Mouse (Mus musculus) hindbrain, postnatal 0 days (tissue): ENCODE measurements around the gene Psma6. TPM values are rescaled to one million over a fixed set of nuclear protein-coding genes. Genes with fewer than 3 reads are reported as not detected.
"Not testable (repeated sequence)": the region's sequence is repeated elsewhere in the genome, so short reads cannot be mapped to it uniquely, and the experiment has no call there.

ENCODE experiments used
- ATAC-seq: fragments of 200-750 bp; cut with Nextera tagmentation; 2 replicates; pipeline ENCODE4 v1.8.0; 2017; ENCODE audit warnings: mild to moderate bottlenecking, moderate TSS enrichment, moderate library complexity
- DNase-seq: peaks from one replicate; pipeline ENCODE4 v3.0.0-alpha.2; 2015; ENCODE audit warnings: low spot score
- H3K27ac ChIP-seq: fragments of 300-500 bp; sonication (generic); 2 replicates; pipeline ENCODE4 v1.5.1; 2014; ENCODE audit warnings: mild to moderate bottlenecking
- H3K27me3 ChIP-seq: fragments of 300-500 bp; sonication (generic); 2 replicates; pipeline ENCODE4 v1.6.1; 2014; ENCODE audit warnings: low read length, mixed read lengths; ENCODE audit not compliant: insufficient read depth
- H3K36me3 ChIP-seq: fragments of 300-500 bp; sonication (generic); 2 replicates; pipeline ENCODE4 v1.6.1; 2014; ENCODE audit warnings: low read length, mixed read lengths; ENCODE audit not compliant: insufficient read depth
- H3K4me1 ChIP-seq: fragments of 300-500 bp; sonication (generic); 2 replicates; pipeline ENCODE4 v1.6.1; 2014; ENCODE audit warnings: antibody characterized with exemption, low read length, mixed read lengths; ENCODE audit not compliant: insufficient read depth
- H3K4me2 ChIP-seq: fragments of 300-500 bp; sonication (generic); 2 replicates; pipeline ENCODE4 v1.6.1; 2014; ENCODE audit warnings: low read depth, mild to moderate bottlenecking, low read length, moderate library complexity, mixed read lengths
- H3K4me3 ChIP-seq: fragments of 300-500 bp; sonication (generic); 2 replicates; pipeline ENCODE4 v1.5.1; 2014; ENCODE audit warnings: low read length
- H3K9ac ChIP-seq: fragments of 300-500 bp; sonication (generic); replicated peaks from 2 replicates; pipeline ENCODE4 v1.6.1; 2014; ENCODE audit warnings: mild to moderate bottlenecking, low read length, moderate library complexity, mixed read lengths
- H3K9me3 ChIP-seq: fragments of 300-500 bp; sonication (generic); 2 replicates; pipeline ENCODE4 v1.6.1; 2016; ENCODE audit warnings: low read length, mixed read lengths
- CTCF ChIP-seq: IDR thresholded peaks from 2 replicates; pipeline ENCODE4 v1.5.1; 2016; ENCODE audit warnings: antibody characterized with exemption, control low read depth, low read depth
- WGBS: fragments of 180-500 bp; shearing (Covaris S2); extraction: QIAGEN DNeasy Blood & Tissue Kit; methylation state at CpG from one replicate; pipeline ENCODE4 v1.1.7; 2014; 5-methylcytosine and 5-hydroxymethylcytosine counted together
- polyA plus RNA-seq: library from polyadenylated mRNA; unstranded; fragments of >200 nt; fragmentation: Nextera tagmentation; extraction: Ambion mirVana; gene quantifications from 2 replicates; pipeline ENCODE4 v1.2.1, GENCODE M21; 2015
- total RNA-seq: library from RNA; depleted of rRNA; stranded (reverse); fragments of >200 nt; gene quantifications from 2 replicates; pipeline ENCODE4 v1.2.3, GENCODE M21; 2014; rRNA removed

The Psma6 gene
- total RNA-seq (82.8 and 91.7 TPM in 2 replicates), polyA plus RNA-seq (444 and 446 TPM in 2 replicates)

DNA sequence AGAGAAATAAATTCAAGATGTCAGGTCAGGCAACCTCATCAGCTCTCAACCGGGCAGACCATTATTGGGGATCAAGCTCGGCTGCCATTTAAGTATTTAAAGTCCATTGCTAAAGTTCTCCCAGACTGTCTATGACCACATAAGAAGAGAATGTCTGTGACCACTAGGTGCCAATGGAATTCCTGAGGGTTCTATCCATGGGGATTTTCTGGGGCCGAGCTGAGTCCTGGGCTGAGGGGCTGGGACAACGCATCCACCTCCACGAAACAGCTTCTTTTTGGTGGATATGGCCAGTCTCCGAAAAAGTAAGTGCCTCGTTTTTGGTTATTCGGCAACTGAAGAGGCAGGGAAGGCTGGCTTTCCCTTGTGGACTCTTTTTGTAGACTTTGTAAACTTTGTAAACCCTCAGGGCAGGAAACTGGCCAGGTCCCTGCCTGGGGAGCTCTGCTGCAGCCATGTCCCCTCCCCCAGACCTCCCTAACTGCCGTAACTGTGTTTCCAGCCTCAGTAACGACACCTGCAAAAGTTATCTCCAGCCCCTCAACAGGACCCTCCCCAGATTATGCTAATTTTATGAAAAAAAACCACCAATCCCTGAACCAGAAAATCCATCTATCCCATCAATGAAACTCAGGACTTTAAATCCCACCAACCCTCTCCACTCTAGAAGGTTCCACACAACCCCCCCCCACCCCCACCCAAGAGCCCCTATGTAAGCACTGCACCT lies at the start of gene Psma6:
Psma6 (plus strand) TSS at position 200 of the 727 bp plus-strand sequence.
- ATAC-seq: no peak
- 85% methylated on average over 10 of the region's 10 CpGs for WGBS
- no peak within 1 kb of the TSS for H3K9ac ChIP-seq

DNA sequence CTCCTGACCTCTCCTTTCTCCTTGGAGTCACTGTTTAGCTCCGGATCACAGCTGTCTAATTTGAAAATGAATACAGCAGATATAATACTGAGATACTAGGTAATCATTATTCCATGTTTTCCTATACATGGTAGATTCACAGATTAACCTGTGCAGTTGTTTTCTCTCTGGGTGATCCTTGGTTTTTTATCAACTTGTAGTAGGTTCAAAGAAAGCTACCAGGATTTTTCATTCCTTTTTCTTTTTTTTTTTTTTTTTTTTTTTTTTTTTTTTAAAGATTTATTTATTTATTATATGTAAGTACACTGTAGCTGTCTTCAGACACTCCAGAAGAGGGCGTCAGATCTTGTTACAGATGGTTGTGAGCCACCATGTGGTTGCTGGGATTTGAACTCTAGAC lies 45.5 kb upstream of the Psma6 start:
- not testable (repeated sequence) for H3K9ac ChIP-seq, H3K4me2 ChIP-seq, H3K9me3 ChIP-seq, DNase-seq, H3K4me1 ChIP-seq, ATAC-seq, H3K27ac ChIP-seq, H3K4me3 ChIP-seq, H3K36me3 ChIP-seq, H3K27me3 ChIP-seq
- 85% methylated on average over 1 of the region's 2 CpGs for WGBS

More for the DNA sequence above, at the start of gene Psma6:
- Histone ChIP-seq H3K9me3 (no peaks in the 10 kb centered on the region), H3K4me2 (no peak within 1 kb of the TSS), H3K36me3 (no peaks in the 10 kb centered on the region), H3K4me1 (no peaks in the 10 kb centered on the region), H3K27me3 (no peaks in the 10 kb centered on the region), H3K27ac (no peak within 1 kb of the TSS), H3K4me3 (no peak within 1 kb of the TSS)
- DNase-seq: no peak
- no peak for TF ChIP-seq CTCF

GRCm38 (mm10) chr12:55343045-55343444 lies 41.0 kb upstream of the Psma6 start:
- not testable (repeated sequence) for H3K27ac ChIP-seq, DNase-seq, H3K4me1 ChIP-seq, H3K9me3 ChIP-seq, H3K9ac ChIP-seq, H3K4me2 ChIP-seq, ATAC-seq, H3K27me3 ChIP-seq, H3K4me3 ChIP-seq, H3K36me3 ChIP-seq
- WGBS: 71% methylated on average over 1 of the region's 1 CpGs

DNA sequence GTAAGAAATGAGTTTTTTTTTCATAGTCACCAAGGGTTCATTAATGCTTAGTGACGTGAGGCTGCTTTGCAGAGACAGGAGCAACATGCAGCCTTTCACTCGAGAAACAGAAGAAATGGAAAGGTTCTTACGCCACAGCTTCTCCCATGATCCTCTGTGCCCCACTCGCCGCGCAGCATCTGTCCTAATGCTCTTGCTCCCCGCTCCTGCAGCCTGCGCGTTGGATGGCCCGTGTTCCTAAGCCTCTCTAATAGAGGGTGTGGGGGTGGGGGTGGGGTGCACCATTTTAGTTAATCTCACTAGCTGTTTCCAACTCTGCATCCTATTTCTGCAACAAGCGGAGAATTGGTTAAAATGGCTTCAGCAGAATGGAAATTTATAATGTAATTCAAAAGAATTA lies 40.0 kb upstream of the Psma6 start:
- H3K9ac ChIP-seq: no peak overlapping the region
- DNase-seq: no peak
- H3K27me3 ChIP-seq: no peaks in the 10 kb centered on the region

DNA sequence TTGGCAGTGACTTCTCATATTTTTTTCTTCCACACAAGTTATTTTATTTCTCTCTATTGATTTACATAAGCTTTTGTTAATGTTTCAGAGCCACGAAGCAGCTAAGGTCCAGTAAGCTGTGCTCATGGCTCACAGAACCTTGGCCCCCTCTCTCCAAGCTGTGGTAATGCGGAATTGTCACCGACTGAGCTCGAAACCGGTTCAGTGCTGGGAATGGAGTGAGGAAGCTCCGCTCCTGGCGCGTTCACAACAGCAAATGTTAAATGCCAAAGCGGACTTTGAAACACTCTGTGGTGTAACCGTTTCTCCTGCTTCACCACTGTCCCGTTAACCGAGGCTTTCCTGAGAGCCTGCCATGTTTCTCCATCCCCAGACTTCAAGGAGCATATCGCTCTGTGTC lies 39.4 kb upstream of the Psma6 start:
- no peak for TF ChIP-seq CTCF
- Histone ChIP-seq H3K9ac (no peak overlapping the region), H3K27ac (peak overlapping the region; percentile 41; the same call in 1 of the 2 replicates), H3K4me1 (no peaks in the 10 kb centered on the region), H3K36me3 (no peaks in the 10 kb centered on the region), H3K9me3 (no peaks in the 10 kb centered on the region), H3K27me3 (no peaks in the 10 kb centered on the region), H3K4me2 (no peak overlapping the region), H3K4me3 (no peak overlapping the region)
- no peak for ATAC-seq
- peak; percentile 29 for DNase-seq
- 73% methylated on average over 13 of the region's 13 CpGs for WGBS

More for the DNA sequence above, 40.0 kb upstream of the Psma6 start:
- no peaks in the 10 kb centered on the region for H3K4me1 ChIP-seq
- H3K9me3 ChIP-seq: no peaks in the 10 kb centered on the region
- 69% methylated on average over 11 of the region's 11 CpGs for WGBS
- TF ChIP-seq CTCF: no peak
- no peak overlapping the region for H3K4me2 ChIP-seq
- 0 out of 2 replicates have a peak, but pooled peaks have one; percentile 53 for ATAC-seq
- no peak overlapping the region for H3K4me3 ChIP-seq
- H3K36me3 ChIP-seq: no peaks in the 10 kb centered on the region
- H3K27ac ChIP-seq: peak overlapping the region; percentile 21; the same call in 1 of the 2 replicates

- ATAC-seq (no peak), DNase-seq (no peak)
- Histone ChIP-seq H3K4me2 (no peak overlapping the region), H3K27me3 (no peaks in the 10 kb centered on the region), H3K4me3 (no peak overlapping the region), H3K27ac (no peak overlapping the region), H3K9ac (no peak overlapping the region), H3K9me3 (no peaks in the 10 kb centered on the region), H3K36me3 (no peaks in the 10 kb centered on the region), H3K4me1 (no peaks in the 10 kb centered on the region)
- TF ChIP-seq CTCF: no peak
- 76% methylated on average over 6 of the region's 6 CpGs for WGBS
These were observed 30.6 kb upstream of the Psma6 start for GRCm38 (mm10) chr12:55353423-55353822.

- Histone ChIP-seq H3K36me3 (no peaks in the 10 kb centered on the region), H3K4me3 (no peak overlapping the region), H3K9ac (no peak overlapping the region), H3K9me3 (no peaks in the 10 kb centered on the region), H3K4me1 (no peaks in the 10 kb centered on the region), H3K27me3 (no peaks in the 10 kb centered on the region), H3K27ac (no peak overlapping the region), H3K4me2 (no peak overlapping the region)
- ATAC-seq: peak; percentile 67; the same call in 1 of the 2 replicates
- 41% methylated on average over 4 of the region's 4 CpGs for whole genome bisulfite sequencing
- peak; percentile 66 for DNase-seq
- TF ChIP-seq CTCF: peak; percentile 63
These were observed 29.1 kb upstream of the Psma6 start for GRCm38 (mm10) chr12:55354904-55355303.
